ENCODE assay signal across 18 mouse cellular contexts in genomic region chr7:71992526-71992925, GRCm38 (mm10).
"Had no signal": no experiment of that assay in that cellular context is flagged by ENCODE, and none has a peak within 500 bp of the region (broad histone marks: within the 10 kb centered on the region; RNA-seq: fewer than 3 reads in every experiment).

No protein-coding gene starts in this region.

- H3K27ac ChIP-seq: lung, embryonic 15.5 days; macrophage; midbrain, embryonic 13.5 days; midbrain, embryonic 15.5 days; neural tube, embryonic 12.5 days; stomach, embryonic 15.5 days; stomach, postnatal 0 days had no signal

- ATAC-seq: liver, postnatal 0 days; lung, postnatal 0 days; midbrain, embryonic 13.5 days; midbrain, embryonic 15.5 days had no signal

- DNase-seq: liver, postnatal 0 days; lung, adult 2 months; lung, postnatal 14 days; lung, postnatal 36 days; right cerebral cortex, postnatal 14 days; thymus, adult 2 months; thymus, postnatal 14 days; thymus, postnatal 36 days had no signal

- H3K4me3 ChIP-seq: lung, embryonic 15.5 days; megakaryocyte, embryonic 14.5 days; midbrain, embryonic 13.5 days; midbrain, embryonic 15.5 days; neural tube, embryonic 12.5 days; stomach, embryonic 15.5 days had no signal

- H3K36me3 ChIP-seq: lung, embryonic 15.5 days; midbrain, embryonic 13.5 days; midbrain, embryonic 15.5 days; neural tube, embryonic 12.5 days; stomach, embryonic 15.5 days had no signal

- H3K4me2 ChIP-seq: lung, embryonic 15.5 days; midbrain, embryonic 11.5 days; midbrain, embryonic 13.5 days; midbrain, embryonic 15.5 days; neural tube, embryonic 12.5 days; stomach, embryonic 15.5 days had no signal

- H3K4me1 ChIP-seq: lung, embryonic 15.5 days; megakaryocyte, embryonic 14.5 days; midbrain, embryonic 13.5 days; midbrain, embryonic 15.5 days; neural tube, embryonic 12.5 days; stomach, embryonic 15.5 days had no signal

- H3K9me3 ChIP-seq: lung, embryonic 15.5 days; midbrain, embryonic 13.5 days; midbrain, embryonic 15.5 days; neural tube, embryonic 12.5 days; stomach, embryonic 15.5 days had no signal

- H3K9ac ChIP-seq: liver, postnatal 0 days; lung, embryonic 15.5 days; midbrain, embryonic 13.5 days; midbrain, embryonic 15.5 days; neural tube, embryonic 12.5 days; stomach, embryonic 15.5 days had no signal

- H3K27me3 ChIP-seq: lung, embryonic 15.5 days; megakaryocyte, embryonic 14.5 days; midbrain, embryonic 13.5 days; midbrain, embryonic 15.5 days; neural tube, embryonic 12.5 days; stomach, embryonic 15.5 days had no signal
